Mouse (Mus musculus): ENCODE results near the gene Ssr3. TPM values are rescaled to one million over a fixed set of nuclear protein-coding genes. Genes with fewer than 3 reads are reported as not detected.

The Ssr3 gene
- polyA plus RNA-seq (2012; rRNA removed), result 14.4 and 19.1 TPM in 2 replicates

- H3K27ac ChIP-seq (ENCODE audit: control insufficient read depth, insufficient read depth, low read depth, low read length), result peak within 1 kb of the TSS; percentile 78
- peaks cover 12% of the 10 kb centered on the region for H3K4me1 ChIP-seq (ENCODE audit: control insufficient read depth, insufficient read depth, low read length)
- TF ChIP-seq POLR2A (IDR thresholded peaks at IDR 0.05; ENCODE audit: control insufficient read depth, low read depth, low read length), result peak; percentile 92
- no peak for TF ChIP-seq CTCF (IDR thresholded peaks at IDR 0.05; ENCODE audit: control insufficient read depth, insufficient read depth, insufficient replicate concordance, low read depth, low read length)
- H3K27me3 ChIP-seq (ENCODE audit: control insufficient read depth, insufficient read depth, low read length), result no peaks in the 10 kb centered on the region
- H3K36me3 ChIP-seq (ENCODE audit: control insufficient read depth, insufficient read depth, low read length), result peaks cover 2% of the 10 kb centered on the region
- H3K4me3 ChIP-seq (ENCODE audit: control insufficient read depth, low read depth, low read length), result peak within 1 kb of the TSS; percentile 94
These were observed at the start of gene Ssr3 for GRCm38 (mm10) chr3:65392421-65392817. Ssr3 (minus strand) TSS chr3:65392623.

GRCm38 (mm10) chr3:65441586-65442111, 49.2 kb upstream of the Ssr3 start:
- H3K27ac ChIP-seq (ENCODE audit: control insufficient read depth, insufficient read depth, low read depth, low read length), result peak overlapping the region; percentile 56
- TF ChIP-seq POLR2A (IDR thresholded peaks at IDR 0.05; ENCODE audit: control insufficient read depth, low read depth, low read length) (no peak), CTCF (IDR thresholded peaks at IDR 0.05; ENCODE audit: control insufficient read depth, insufficient read depth, insufficient replicate concordance, low read depth, low read length) (no peak)

GRCm38 (mm10) chr3:65438511-65439228, 46.2 kb upstream of the Ssr3 start:
- peaks cover 7% of the 10 kb centered on the region for H3K4me1 ChIP-seq (ENCODE audit: control insufficient read depth, insufficient read depth, low read length)
- no peak overlapping the region for H3K27ac ChIP-seq (ENCODE audit: control insufficient read depth, insufficient read depth, low read depth, low read length)
- no peaks in the 10 kb centered on the region for H3K36me3 ChIP-seq (ENCODE audit: control insufficient read depth, insufficient read depth, low read length)
- no peak overlapping the region for H3K4me3 ChIP-seq (ENCODE audit: control insufficient read depth, low read depth, low read length)
- TF ChIP-seq CTCF (IDR thresholded peaks at IDR 0.05; ENCODE audit: control insufficient read depth, insufficient read depth, insufficient replicate concordance, low read depth, low read length) (no peak), POLR2A (IDR thresholded peaks at IDR 0.05; ENCODE audit: control insufficient read depth, low read depth, low read length) (no peak)
- no peaks in the 10 kb centered on the region for H3K27me3 ChIP-seq (ENCODE audit: control insufficient read depth, insufficient read depth, low read length)

More at GRCm38 (mm10) chr3:65441586-65442111, 49.2 kb upstream of the Ssr3 start:
- no peaks in the 10 kb centered on the region for H3K27me3 ChIP-seq (ENCODE audit: control insufficient read depth, insufficient read depth, low read length)
- H3K36me3 ChIP-seq (ENCODE audit: control insufficient read depth, insufficient read depth, low read length), result no peaks in the 10 kb centered on the region
- H3K4me3 ChIP-seq (ENCODE audit: control insufficient read depth, low read depth, low read length), result no peak overlapping the region
- H3K4me1 ChIP-seq (ENCODE audit: control insufficient read depth, insufficient read depth, low read length), result peaks cover 7% of the 10 kb centered on the region

DNA sequence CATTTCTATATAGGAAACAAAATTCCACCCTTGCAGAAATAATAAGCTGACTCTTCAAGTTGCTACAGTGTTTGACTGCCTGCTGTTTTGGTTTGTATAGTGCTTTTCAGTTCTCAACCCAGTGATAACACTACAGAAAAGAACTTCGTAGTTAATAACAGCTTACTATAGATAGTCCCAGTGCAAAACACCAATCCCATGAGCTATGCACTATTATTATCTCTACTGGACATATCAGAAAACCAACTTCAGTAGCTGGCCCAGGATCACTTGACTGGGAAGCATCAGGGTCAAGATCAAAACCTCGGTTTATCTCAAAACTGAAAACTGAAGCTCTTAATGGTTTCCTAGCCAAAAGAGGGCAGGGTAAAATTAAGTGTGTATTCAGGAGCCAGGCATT, 43.4 kb upstream of the Ssr3 start:
- Histone ChIP-seq H3K27me3 (ENCODE audit: control insufficient read depth, insufficient read depth, low read length) (no peaks in the 10 kb centered on the region), H3K4me3 (ENCODE audit: control insufficient read depth, low read depth, low read length) (no peak overlapping the region), H3K36me3 (ENCODE audit: control insufficient read depth, insufficient read depth, low read length) (no peaks in the 10 kb centered on the region), H3K4me1 (ENCODE audit: control insufficient read depth, insufficient read depth, low read length) (no peaks in the 10 kb centered on the region), H3K27ac (ENCODE audit: control insufficient read depth, insufficient read depth, low read depth, low read length) (no peak overlapping the region)
- TF ChIP-seq CTCF (IDR thresholded peaks at IDR 0.05; ENCODE audit: control insufficient read depth, insufficient read depth, insufficient replicate concordance, low read depth, low read length), result no peak
- TF ChIP-seq POLR2A (IDR thresholded peaks at IDR 0.05; ENCODE audit: control insufficient read depth, low read depth, low read length), result no peak

GRCm38 (mm10) chr3:65435101-65435571, 42.7 kb upstream of the Ssr3 start:
- no peak overlapping the region for H3K27ac ChIP-seq (ENCODE audit: control insufficient read depth, insufficient read depth, low read depth, low read length)
- H3K36me3 ChIP-seq (ENCODE audit: control insufficient read depth, insufficient read depth, low read length), result no peaks in the 10 kb centered on the region
- H3K27me3 ChIP-seq (ENCODE audit: control insufficient read depth, insufficient read depth, low read length), result no peaks in the 10 kb centered on the region
- H3K4me1 ChIP-seq (ENCODE audit: control insufficient read depth, insufficient read depth, low read length), result no peaks in the 10 kb centered on the region
- no peak for TF ChIP-seq POLR2A (IDR thresholded peaks at IDR 0.05; ENCODE audit: control insufficient read depth, low read depth, low read length)
- no peak for TF ChIP-seq CTCF (IDR thresholded peaks at IDR 0.05; ENCODE audit: control insufficient read depth, insufficient read depth, insufficient replicate concordance, low read depth, low read length)
- H3K4me3 ChIP-seq (ENCODE audit: control insufficient read depth, low read depth, low read length), result no peak overlapping the region

DNA sequence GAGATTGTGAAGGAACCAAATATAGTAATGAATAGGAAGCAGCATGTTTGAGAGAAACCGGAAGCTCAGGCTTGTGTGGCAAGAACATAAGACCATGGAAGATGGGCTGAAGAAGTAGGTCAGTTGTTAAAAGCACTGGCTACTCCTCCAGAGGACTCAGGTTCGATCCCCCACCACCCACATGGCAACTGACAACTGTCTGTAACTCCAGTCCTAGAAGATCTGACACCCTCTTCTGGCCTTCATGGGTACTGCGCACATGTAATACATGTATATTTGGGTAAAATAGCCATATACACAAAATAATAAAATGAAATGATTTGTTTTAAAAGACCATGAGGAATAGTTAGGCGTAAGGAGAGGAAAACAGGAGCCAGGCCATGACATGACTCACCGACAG, 39.8 kb upstream of the Ssr3 start:
- TF ChIP-seq CTCF (IDR thresholded peaks at IDR 0.05; ENCODE audit: control insufficient read depth, insufficient read depth, insufficient replicate concordance, low read depth, low read length), result no peak
- no peak for TF ChIP-seq POLR2A (IDR thresholded peaks at IDR 0.05; ENCODE audit: control insufficient read depth, low read depth, low read length)

DNA sequence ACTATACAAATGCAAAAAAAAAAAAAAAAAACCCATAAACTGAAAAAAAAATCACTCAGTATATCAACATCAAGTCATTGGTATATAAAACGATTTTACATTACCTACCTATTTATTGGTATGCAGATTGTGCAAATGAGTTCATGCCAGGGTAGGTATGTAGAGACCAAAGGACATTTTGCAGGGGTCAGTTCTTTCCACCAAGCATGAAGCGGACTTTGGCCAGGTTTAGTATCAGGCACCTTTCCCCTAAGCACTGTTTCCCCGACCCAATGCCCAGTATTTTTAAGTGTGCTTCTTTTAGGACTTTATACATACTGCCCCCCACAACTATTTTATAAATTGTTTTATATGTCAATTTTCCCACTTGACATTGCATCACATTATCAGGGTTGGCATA, 27.3 kb upstream of the Ssr3 start:
- Histone ChIP-seq H3K4me1 (ENCODE audit: control insufficient read depth, insufficient read depth, low read length) (no peaks in the 10 kb centered on the region), H3K36me3 (ENCODE audit: control insufficient read depth, insufficient read depth, low read length) (no peaks in the 10 kb centered on the region), H3K27me3 (ENCODE audit: control insufficient read depth, insufficient read depth, low read length) (no peaks in the 10 kb centered on the region), H3K4me3 (ENCODE audit: control insufficient read depth, low read depth, low read length) (no peak overlapping the region), H3K27ac (ENCODE audit: control insufficient read depth, insufficient read depth, low read depth, low read length) (no peak overlapping the region)
- no peak for TF ChIP-seq POLR2A (IDR thresholded peaks at IDR 0.05; ENCODE audit: control insufficient read depth, low read depth, low read length)
- no peak for TF ChIP-seq CTCF (IDR thresholded peaks at IDR 0.05; ENCODE audit: control insufficient read depth, insufficient read depth, insufficient replicate concordance, low read depth, low read length)

More for the DNA sequence above, 39.8 kb upstream of the Ssr3 start:
- Histone ChIP-seq H3K36me3 (ENCODE audit: control insufficient read depth, insufficient read depth, low read length) (no peaks in the 10 kb centered on the region), H3K27ac (ENCODE audit: control insufficient read depth, insufficient read depth, low read depth, low read length) (no peak overlapping the region), H3K4me3 (ENCODE audit: control insufficient read depth, low read depth, low read length) (no peak overlapping the region), H3K4me1 (ENCODE audit: control insufficient read depth, insufficient read depth, low read length) (no peaks in the 10 kb centered on the region), H3K27me3 (ENCODE audit: control insufficient read depth, insufficient read depth, low read length) (no peaks in the 10 kb centered on the region)

Measured in testis, adult 2 months (tissue).